Mouse (Mus musculus): ENCODE data around the gene Rin2. TPM values are rescaled to one million over a fixed set of nuclear protein-coding genes. Genes with fewer than 3 reads are reported as not detected.

The Rin2 gene
- polyA plus RNA-seq, 1 experiment = not detected

DNA sequence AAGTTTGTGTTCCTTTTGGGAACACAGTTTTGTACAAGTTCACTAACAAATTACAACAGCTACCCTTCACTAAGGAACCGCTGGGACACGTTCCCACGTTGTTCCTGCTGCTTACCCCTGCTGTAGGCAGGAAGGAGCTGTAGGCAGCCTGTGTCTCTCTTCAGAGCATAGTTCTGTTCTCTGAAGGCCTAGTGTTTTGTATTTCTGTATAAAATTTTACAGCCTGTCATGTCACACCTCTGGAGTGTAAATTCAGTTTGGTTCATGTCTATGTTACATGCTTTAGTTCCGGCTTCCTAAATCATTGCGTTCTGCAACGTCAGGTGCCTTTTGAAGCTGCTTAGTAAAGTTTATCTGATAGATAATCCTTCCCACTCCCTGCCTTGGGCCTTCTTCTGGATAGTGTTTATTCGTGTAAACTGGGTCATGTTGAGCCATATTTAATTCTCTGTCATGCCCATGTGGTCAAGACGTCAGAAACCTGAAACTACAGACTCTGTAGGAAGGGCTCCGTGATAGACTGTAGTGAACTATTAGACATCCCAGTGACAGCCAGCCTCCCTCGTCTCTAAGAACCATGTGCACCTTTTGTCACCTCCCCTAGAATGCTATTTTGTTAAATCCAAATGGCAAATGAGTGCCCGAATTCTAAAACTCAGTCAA lies 34.8 kb downstream of the Rin2 start:
- TF ChIP-seq GATA1 (IDR thresholded peaks at IDR 0.05; ENCODE audit: low read length) = no peak

- no peak for TF ChIP-seq GATA1 (IDR thresholded peaks at IDR 0.05; ENCODE audit: low read length)
Measured at GRCm38 (mm10) chr2:145711512-145711911, 36.5 kb downstream of the Rin2 start.

DNA sequence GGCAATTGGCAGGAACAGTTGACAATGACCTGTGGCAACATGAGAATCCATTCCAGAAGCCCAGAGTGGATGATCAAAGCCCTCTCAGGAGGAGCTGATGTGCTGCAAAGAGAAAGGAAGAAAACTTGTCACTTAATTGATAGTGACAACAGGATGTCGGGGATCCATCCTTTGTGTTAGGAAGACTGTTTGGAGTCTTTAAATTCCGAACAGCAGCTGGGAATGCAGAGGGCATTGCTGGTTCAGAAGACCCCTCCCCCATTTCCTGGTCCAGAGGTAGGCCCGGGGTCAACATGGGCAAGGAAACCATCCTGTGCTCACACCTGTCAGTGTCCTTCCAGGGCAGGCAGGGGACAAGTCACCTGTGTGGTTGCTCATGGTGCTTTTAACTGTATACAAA lies 37.0 kb downstream of the Rin2 start:
- no peak for TF ChIP-seq GATA1 (IDR thresholded peaks at IDR 0.05; ENCODE audit: low read length)

GRCm38 (mm10) chr2:145717539-145717938 lies 42.5 kb downstream of the Rin2 start:
- no peak for TF ChIP-seq GATA1 (IDR thresholded peaks at IDR 0.05; ENCODE audit: low read length)

DNA sequence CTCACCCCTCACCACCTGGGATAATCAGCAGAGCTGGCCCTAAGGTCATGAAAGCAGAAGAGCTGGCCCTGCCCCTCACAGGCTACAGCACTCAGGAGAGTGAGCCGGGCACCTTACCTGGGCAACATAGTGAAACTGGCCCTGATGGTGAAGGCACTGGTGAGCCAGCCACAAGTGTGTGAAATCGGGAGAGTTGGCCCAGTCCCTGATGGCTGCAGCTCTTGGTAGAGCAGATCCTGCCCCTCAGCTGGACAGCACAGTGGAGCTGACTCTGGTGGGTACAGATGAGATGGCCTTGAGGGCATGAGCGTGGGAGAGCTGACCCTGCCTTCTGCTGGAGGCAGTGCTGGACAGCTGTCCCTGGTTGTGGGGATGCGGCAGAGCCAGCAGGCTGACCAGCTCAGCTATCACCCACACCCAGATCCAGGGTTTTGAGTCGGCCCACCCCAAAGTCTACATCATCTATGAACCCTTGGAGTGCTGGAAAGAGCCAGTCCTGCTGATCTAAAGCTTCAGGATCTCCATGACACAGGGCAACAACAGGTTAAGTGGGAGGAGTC lies 43.7 kb downstream of the Rin2 start:
- no peak for TF ChIP-seq GATA1 (IDR thresholded peaks at IDR 0.05; ENCODE audit: low read length)

- TF ChIP-seq GATA1 (IDR thresholded peaks at IDR 0.05; ENCODE audit: low read length) = no peak
Measured at GRCm38 (mm10) chr2:145720157-145720556, 45.1 kb downstream of the Rin2 start.

DNA sequence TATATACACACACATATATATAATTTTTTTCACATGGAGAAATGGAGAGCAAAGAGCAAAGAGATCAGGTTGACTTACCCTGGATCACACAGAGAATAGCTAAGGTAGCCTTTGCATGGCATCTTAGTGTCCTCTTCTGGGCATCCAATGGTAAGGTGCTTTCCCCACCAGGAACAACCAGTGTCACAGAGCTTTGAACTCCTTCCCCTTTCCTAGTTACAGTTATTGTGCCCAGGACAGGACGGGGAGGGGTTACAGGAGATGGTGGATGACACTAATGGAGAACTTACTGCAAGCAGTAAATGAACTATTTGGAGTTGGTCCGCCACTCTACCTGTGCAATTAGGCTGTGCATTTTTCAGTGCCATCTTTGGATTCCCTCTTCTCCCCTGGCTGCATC lies 45.7 kb downstream of the Rin2 start:
- TF ChIP-seq GATA1 (IDR thresholded peaks at IDR 0.05; ENCODE audit: low read length) = no peak

DNA sequence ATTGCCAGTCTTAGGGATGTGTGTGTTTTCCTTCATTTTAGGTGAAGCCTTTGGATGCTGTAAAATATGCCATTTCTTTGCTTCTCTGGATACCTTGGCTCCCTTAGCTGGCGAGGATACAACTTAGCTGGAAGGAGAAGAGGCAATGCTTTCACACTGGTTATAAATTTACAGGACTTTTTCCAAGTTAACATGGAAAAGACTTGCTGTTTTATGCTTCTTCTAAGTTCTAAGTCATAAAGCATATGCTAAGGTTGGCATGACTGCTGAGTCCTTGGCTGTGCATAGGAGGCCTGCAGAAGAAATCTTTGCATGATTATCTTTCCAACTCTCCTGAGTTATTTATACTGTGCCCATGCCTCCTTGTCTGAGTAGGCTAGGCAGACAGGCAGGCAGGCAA lies 49.3 kb downstream of the Rin2 start:
- TF ChIP-seq GATA1 (IDR thresholded peaks at IDR 0.05; ENCODE audit: low read length) = no peak

DNA sequence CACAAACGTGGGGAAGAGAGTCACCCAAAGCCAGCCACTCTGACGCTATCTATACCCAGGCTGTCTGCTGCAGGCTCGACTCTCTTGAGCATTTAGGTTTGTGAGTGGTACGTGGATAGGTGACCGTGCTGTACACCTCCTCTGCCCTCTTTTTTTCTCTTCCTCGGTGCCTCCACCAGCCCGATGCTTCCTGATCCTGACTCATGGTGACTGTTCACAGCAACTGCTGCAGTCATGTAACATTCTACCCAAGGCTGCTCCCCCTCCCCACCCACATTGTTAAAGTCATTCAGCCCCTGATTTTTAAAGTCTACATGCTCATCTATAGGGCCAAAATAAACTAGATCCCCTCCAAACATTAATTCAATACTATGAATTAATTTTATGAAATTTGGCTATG lies 54.4 kb downstream of the Rin2 start:
- TF ChIP-seq GATA1 (IDR thresholded peaks at IDR 0.05; ENCODE audit: low read length) = no peak

- no peak for TF ChIP-seq GATA1 (IDR thresholded peaks at IDR 0.05; ENCODE audit: low read length)
Measured at GRCm38 (mm10) chr2:145730189-145730880, 55.3 kb downstream of the Rin2 start.

GRCm38 (mm10) chr2:145730905-145731304 lies 55.9 kb downstream of the Rin2 start:
- no peak for TF ChIP-seq GATA1 (IDR thresholded peaks at IDR 0.05; ENCODE audit: low read length)

GRCm38 (mm10) chr2:145735079-145735478 lies 60.1 kb downstream of the Rin2 start:
- TF ChIP-seq GATA1 (IDR thresholded peaks at IDR 0.05; ENCODE audit: low read length) = no peak

DNA sequence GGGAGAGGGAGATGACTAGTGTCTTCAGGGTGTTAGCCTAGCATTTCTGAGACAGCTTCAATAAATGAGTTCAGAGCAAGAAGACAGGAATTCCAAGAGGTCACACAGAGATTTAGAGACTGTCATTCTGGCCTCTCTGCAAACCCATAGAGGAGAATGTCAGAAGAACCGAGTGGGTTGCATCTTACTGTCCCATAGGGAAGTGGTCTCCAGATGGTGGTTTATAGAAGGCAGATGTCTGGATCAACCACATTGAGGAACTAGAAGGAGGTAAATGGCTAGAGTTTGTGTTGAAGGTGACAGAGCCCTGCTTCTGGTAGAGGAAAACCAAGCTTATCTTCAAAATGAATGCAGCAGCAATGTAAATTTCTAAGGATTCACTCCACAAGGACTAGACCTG lies 61.5 kb downstream of the Rin2 start:
- TF ChIP-seq GATA1 (IDR thresholded peaks at IDR 0.05; ENCODE audit: low read length) = no peak

GRCm38 (mm10) chr2:145737196-145737595 lies 62.2 kb downstream of the Rin2 start:
- no peak for TF ChIP-seq GATA1 (IDR thresholded peaks at IDR 0.05; ENCODE audit: low read length)

DNA sequence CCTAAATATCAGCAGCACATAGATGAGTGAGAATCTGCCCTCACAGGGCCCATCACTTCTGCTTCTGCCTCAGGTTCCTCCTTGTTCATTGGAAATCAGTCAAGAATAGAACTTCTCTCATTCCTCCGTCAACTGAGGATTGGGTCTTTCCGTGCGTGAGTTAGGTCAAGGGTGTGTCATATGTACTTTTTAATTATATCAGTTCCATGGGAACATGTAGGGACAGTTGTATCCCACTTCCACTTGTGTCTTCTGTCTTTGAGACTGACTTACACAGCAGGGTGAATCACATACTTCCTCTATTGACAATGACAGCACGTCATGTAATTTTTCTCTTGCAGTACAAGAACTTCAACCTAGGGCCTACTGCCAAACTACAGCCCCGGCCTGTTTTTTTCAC lies 65.7 kb downstream of the Rin2 start:
- TF ChIP-seq GATA1 (IDR thresholded peaks at IDR 0.05; ENCODE audit: low read length) = no peak

DNA sequence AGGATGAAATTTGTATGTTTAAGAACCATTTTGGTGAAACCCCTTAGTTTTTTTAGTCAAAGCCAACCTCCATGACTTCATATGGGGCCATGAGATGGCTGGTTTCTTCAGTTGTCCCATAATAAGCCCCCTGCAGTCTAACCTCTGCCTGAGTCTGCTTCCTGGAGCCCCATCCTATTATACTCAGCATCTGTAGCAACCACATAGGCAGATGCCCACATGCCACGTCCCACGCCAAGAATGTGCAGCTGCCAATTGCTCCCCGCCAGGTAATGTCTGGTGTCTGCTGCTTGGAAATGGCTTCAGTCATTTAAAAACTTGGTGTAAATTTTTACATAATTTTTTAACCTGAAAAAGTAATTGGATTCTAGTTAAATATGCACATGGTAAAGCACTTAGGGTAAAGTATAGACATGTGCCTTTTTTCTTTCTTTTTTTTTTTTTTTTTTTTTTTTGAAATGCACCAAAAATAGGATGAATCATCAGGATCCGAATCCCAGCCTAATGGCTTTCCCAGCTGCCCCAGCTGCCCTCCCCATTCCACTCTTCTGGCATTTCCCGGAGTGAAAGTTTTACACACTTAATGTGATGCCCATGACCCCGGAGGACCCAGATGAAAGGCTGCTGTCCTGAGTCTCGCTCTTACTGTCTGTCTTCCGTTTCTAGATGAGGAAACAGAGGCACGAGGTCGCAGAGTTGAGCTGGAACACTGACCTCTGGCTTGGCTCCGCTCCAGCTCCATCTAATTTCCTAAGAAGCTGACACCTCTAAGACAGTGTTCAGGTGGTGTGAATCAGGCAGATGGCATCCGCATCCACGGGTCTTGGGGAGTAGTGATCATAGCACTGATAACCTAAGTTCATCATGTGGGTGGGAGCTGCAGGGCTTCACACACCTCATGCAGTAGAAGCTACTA lies 68.0 kb downstream of the Rin2 start:
- no peak for TF ChIP-seq GATA1 (IDR thresholded peaks at IDR 0.05; ENCODE audit: low read length)
